Mouse (Mus musculus) c-Kit-positive CD71-positive TER-119-negative erythroid progenitor cells, embryonic 14.5 days (primary cell): ENCODE data around the gene Knstrn.

Source experiments
- DNase-seq: peaks from one replicate; pipeline ENCODE4 v3.0.0-alpha.2; 2013; ENCODE audit warnings: low read depth

Knstrn gene

DNA sequence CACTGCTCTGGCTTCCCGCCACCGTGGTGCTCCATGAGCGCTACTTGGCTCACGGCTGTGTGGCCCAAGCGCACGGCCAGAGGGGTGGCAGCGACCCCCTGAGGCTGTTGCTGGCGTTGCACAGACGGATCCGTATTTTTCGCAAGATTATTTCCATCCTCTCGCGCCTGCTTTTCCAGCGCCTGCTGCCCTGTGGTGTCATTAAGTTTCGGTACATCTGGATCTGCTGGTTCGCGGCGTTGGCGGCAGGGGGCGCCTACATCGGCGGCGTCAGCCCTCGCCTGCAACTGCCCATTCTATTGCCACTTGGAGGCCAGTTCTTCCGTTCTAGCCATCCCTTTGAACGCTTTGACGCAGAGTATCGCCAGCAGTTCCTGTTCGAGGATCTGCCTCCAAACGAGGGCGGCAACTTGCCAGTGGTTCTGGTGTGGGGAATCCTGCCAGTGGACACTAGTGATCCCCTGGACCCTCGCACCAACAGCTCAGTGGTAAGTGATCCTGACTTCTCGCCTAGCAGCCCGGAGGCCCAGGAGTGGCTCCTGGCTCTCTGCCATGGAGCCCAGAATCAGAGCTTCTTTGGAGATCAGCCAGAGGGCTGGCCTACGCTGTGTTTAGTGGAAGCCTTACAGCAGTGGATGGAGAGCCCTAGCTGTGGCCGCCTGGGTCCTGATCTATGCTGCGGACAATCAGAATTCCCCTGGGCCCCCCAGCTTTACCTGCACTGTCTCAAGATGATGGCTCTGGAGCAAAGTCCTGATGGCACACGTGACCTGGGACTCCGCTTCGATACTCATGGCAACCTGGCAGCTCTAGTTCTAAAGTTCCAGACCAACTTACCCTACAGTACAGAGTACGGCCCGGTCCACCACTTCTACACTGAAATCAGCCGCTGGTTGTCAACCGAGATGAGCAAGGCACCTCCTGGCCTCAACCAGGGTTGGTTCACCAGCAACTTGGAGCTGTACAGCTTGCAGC is 23.0 kb upstream of the Knstrn start:
- DNase-seq, result no peak

DNA sequence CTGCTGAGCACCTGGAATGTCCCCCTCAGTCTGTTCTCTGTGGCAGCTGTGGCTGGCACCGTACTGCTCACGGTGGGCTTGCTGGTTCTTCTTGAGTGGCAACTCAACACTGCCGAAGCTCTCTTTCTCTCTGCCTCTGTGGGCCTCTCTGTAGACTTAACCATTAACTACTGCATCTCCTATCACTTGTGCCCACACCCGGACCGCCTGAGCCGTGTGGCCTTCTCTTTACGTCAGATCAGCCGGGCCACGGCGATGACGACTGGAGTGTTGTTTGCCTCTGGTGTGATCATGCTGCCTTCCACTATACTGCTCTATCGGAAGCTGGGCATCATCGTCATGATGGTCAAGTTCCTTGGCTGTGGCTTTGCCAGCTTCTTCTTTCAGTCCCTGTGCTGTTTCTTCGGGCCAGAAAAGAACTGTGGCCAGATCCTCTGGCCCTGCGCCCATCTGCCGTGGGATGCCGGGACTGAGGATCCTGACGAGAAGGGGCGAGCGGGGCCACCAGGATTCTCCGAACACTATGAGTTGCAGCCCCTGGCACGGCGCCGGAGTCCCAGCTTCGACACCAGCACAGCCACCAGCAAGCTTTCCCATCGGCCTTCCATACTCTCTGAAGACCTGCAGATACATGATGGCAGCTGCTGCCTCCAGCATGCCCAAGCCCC is 22.1 kb upstream of the Knstrn start:
- no peak for DNase-seq

DNA sequence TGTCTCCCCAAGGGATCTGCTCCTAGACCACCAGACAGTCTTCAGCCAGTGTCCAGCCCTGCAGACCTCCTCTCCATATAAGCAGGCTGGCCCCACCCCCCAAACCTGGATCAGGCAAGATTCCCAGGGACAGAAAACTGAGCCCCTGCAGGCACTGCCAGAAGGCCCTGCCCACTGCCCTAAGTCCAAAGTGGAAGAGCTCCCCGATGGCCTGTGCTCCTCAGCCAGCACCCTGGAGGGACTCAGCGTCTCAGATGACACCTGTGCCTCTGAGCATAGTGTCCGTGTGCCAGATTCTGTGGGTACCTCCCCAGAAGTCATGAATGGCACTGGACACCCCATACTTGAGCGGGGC is 21.6 kb upstream of the Knstrn start:
- DNase-seq, result no peak

DNA sequence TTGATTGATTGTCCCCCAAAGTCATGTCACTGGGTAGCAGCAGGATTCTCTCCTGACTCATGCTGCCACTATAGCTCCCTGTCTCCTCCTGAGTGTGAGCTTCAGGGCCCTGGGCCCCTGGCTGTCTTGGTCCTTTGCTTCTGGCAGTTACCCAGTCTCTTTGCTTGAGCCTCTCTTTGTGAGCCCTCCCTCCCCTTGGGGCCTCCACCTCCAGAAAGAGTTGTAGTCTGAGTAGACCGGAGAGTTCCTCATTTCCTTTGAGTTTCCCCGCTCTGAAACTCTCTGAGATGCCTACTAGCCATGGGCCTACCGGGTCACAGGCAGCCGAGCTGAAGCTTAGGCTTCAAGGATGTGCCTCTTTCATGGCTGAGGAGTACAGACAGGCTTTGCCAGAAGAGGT is 20.2 kb upstream of the Knstrn start:
- DNase-seq, result no peak

DNA sequence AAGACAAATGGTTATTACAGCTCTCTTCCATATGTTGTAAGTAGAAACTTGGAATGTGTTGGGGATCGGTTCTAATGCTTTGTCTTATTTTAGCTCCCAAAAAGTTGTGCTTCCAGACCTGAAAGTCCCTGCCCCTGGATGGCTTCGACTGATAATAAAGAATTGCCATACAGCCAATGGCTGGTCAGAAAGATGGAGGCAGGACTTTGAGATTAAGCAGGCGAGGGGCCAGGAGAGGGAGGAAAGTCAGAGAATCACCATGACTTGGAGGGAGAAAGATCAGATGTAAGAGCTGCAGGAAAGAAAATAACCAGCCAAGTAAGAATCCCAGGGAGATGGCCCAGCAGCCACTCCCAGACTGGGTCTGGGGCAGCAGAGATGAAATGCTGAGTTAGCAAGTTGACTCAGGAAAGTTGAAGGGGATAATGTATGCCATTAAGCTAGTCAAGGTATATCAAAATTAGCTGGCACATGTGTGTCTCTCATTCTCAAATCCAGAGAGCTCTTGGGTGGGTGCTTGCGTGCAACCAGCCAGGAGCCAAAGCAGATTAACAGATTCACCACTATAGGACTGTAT is 11.2 kb upstream of the Knstrn start:
- DNase-seq, result no peak

DNA sequence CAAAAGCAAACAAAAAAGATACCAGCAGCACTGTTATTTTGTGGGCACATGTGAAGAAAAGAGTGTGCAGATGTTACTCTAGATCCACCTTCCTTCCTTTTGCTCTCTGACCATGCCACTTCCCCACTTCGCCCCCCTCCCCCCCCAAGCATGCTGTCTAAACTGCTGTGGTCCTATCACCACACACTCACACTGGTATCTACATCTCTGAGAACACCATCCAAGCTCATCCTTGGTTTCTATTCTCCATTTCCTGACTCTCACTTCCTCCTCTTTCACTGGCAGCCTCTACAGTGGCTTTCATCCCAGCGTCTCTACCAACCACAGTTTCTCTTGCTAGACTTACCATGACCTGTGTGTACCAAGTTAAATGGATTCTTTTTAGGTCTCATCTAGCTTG is 9.3 kb upstream of the Knstrn start:
- no peak for DNase-seq

DNA sequence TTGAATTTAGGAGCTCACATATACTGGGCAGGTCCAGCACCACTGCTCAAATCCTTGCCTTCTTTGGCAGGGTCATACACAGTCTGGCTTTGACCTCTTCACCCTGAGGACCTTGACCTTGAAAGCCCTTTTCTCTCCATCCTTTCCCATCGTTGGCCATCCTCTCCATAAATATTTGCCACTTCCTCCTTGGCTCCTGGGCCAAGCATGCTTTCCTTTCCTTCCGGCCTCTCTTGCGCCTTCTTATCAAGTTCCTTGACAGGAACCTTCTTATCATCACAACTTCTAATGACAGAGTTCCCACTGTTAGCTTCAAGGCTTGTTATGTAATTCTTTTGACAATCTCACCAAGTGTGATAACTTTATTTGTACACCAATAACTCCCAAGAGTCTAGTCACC is 8.7 kb upstream of the Knstrn start:
- DNase-seq, result no peak

DNA sequence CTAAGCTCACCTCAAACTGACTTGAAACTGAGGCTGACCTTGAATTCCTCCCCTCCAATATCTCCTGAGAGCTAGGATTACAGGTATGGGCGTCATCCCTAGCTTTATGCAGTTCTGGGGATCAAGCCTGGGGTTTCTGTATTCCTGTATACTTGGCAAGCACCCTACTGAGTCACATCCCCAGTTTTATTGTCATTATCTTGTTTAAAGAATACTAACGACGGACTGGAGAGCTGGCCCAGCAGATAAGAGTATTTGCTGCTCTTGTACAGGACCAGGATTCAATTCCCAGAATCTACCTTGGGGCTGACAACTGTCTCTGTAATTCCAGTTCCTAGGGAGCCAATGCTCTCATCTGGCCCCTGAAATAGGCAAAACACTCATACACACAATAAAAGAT is 8.0 kb upstream of the Knstrn start:
- no peak for DNase-seq

DNA sequence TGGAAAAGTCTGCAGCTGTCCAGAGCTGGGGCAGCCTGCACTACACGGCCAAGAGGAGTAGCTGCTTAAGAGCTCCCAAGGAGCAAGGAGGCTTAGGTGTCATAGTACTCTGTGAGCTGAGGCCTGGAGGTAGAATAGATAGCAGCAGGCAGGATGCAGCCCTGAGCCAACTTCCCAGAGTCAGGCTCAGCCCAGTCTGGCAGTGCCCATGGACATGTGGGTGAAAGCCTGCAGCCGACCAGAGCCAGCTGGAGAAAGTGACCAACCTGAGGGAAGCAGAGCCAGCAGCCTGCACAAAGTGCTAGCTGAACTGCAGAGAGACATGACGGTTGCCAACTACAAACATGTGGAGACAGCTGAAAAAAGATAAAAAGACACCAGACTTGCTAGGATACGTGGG is 6.9 kb upstream of the Knstrn start:
- DNase-seq, result no peak

DNA sequence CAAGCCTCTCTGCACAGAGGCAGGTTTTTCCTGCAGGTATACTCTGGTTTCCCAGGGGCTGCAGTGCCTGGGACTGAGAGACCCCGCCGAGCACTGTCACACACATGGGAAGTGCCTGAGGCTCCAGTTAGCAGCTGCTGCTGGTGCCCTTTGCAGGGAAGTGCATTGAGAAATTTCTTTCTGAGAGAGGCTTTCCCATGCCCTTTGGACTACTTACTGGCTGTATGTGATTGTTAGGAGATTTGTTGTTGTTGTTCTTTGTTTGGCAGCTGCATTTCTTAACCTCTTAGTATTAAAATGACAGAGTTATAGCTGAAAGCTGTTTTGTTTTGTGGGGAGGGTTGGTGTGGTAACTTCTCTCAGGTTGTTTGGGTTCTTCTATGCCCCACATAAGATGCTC is 2.9 kb upstream of the Knstrn start:
- DNase-seq, result no peak

DNA sequence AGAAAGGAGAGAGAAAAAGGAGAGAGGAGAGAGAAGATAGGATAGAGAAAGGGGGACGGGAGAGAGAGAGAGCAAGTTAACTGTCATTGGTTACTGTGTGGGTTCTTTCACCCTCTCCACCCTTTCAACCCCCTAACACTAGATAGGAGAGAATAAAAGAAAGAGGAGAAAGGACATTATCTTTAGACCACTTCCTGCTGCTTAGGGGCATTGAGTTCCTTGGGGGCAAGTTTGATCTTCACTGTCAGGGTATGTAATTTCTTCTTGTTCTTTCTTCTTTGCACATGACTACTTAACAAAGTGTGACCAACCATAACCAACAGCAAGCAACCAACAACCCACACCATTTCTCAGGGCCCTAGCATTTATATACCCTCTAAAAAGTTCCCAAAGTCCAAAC is 1.1 kb upstream of the Knstrn start:
- DNase-seq, result no peak

DNA sequence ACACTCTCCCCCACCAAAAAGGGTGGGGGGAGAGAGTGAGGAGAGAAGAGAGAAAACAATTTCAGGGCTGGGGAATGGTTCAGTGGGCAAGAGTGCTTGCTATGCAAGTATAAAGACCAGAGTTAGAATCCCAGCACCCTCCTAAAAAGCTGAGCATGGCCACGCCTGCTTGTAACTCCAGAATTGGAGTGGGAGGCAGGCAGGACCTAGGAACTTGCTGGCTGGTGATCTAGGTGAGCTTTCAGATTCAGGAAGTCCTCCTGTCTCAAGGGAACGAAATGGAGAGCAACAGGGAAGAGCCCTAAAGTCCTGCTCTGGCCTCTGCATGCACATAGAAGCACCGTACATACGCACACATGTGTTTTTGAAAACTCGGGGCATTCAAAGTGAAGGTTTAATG is 9.0 kb downstream of the Knstrn start:
- no peak for DNase-seq

DNA sequence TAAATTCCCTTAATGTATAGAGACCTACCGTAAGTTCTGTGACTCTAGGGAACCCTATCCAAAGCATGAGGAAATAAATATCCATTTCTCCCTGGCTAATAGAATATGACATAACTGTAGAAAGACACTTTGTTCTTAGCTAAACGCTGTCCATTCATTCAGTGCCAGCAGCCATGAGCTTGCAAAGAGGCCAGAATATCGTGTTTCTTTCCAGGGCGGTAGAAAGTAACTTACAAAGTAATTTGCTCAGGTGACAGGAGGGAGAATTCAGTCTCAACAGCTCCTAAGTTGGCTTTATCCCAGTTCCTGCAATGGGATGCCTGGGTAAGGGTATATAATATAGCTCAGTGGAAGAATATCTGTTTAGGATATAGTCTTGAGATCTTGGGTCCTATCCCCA is 10.6 kb downstream of the Knstrn start:
- DNase-seq, result no peak

DNA sequence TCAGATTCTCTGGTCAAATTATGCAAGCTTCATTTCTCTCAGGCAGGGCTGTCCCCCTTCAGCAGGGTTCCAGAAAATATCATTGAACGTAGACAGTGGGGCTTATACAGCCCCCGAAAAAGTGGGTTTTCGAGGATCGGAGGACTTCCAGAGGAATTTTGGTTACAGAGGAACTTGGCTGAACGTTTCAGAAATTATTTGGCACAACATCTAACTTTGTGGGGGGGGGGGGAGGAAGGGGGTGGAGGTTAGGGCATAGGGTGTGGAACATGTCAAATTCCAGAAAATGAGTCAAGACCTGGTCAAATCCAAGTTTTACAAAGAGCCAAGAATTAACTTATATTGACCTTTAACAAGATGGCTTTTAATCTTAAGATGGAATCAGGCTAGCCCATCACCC is 15.3 kb downstream of the Knstrn start:
- DNase-seq, result no peak

DNA sequence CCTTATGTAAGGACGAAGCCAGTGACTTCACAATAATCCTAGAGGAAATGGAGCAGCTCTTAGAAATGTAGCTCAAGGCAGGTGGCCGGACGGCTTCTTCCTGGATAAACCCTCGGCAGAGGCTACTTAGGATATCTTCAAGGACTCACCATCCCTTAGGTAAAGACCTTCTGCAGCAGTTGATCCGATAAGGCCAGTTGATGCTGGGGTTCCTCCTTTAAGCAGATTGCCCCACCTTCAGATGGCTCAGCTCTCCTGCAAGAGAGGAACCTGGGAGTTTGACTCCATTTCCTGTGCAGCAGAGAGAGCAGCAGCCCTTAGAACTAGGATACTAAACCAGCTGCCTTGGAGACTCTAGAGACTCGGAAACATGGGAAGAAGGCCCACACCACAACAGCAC is 20.3 kb downstream of the Knstrn start:
- no peak for DNase-seq

DNA sequence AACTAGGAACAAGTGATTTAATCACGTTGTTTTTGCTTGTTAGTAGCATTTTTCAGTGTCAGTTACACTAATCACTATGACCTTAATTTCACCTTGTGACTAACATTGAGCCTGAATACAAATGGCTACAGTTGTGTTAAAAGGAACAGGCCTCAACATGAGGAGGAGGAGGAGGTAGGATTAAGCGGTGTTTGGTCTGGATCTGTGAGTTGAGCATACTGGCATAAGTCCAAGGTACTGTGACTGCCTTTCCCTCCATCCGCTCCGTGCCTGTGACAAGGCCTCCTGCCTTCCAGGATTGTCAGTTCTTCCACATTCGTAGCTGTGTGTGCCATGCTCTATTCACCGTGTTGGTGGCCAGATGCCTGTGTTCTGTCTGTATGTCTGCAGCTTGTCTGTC is 21.3 kb downstream of the Knstrn start:
- no peak for DNase-seq

DNA sequence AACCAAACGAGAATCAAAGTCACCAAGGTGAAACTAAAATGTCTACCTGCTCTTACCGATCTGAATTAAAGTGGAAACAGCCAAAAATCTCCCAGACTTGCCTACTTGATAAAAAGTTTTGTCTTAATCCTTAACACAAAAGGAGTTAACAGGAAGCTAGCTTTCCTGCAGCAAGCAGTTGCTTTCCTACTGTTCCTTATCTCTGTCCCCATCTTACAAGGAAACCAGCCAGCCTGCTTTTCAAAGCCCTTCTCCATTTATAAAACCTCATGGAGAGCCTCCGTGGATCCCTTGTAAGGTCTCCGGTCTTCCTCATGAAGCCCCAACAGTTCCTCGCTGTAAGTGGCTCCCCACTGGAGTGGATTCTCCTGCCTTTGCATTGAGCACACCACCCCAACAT is 24.5 kb downstream of the Knstrn start:
- DNase-seq, result no peak

DNA sequence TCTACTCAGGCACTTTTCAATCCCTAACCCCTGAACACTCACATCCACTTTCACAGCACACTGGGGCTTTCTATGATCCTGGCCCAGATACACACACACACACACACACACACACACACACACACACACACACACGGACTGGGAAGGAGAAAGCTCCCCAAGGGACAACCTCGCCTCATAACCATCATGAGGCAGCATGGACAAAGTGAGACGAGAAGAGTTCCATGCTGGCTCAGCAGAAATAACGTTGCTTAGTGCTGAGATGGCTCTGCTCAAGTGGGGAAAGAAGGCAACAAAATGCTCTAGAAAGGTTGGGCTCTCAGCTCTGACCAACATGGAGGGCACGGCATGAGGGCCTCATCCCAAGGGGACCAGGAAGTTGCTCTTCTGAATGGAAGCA is 27.4 kb downstream of the Knstrn start:
- no peak for DNase-seq

DNA sequence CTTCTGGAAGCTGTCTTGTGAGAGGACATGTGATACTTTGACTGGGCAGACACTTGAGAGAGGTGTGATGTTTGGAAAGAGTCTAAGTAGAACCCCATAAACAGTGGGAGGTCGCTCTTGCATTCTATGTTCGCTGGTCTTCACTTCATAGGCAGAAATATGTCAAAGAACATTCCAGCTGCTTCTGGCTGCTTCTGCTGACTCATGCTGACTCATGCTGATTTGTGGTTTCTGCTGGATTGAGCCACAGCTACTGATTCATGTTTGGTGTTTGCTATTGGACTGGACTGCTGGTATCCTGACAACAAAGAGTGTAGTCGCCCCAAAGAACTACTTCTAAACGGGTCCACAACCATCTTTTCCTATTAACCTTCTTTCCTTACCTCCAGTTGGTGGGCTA is 28.0 kb downstream of the Knstrn start:
- no peak for DNase-seq

DNA sequence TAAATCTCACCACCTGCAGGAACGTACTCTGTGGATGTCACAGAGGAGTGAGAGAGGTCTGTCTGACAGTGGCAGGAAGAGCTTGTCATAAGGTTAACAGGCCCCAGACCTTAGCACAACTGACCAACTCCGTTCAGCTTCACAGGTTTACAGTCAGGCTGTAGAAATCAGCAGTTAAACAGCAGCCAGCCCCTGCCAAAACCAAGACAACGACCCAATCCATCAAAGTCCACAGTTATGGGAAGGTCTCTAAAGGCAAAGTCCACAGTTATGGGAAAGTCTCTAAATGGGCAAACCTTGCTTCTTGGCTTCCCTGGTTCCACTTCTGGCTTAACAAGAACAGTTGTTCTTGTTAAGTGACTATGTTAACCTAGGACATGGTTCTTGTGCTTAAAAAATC is 30.6 kb downstream of the Knstrn start:
- DNase-seq, result no peak

DNA sequence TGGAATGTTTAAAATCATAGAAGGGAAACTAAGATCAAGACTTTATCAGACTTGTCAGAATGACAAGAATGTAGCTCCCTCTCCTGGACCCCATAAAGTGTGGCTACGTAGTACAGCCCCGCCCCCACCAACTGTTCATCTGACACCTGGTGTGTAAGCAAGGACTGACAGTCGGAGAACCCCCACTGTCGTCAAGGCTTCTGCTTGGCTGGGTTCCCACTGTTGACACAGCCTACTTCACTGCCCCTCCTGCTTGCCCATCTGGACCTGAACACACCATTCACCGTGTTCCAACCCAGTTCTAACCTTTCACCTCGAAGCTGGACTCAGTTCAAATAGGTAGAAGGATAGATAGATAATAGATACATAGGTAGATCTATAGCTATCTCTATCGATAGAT is 32.4 kb downstream of the Knstrn start:
- no peak for DNase-seq

DNA sequence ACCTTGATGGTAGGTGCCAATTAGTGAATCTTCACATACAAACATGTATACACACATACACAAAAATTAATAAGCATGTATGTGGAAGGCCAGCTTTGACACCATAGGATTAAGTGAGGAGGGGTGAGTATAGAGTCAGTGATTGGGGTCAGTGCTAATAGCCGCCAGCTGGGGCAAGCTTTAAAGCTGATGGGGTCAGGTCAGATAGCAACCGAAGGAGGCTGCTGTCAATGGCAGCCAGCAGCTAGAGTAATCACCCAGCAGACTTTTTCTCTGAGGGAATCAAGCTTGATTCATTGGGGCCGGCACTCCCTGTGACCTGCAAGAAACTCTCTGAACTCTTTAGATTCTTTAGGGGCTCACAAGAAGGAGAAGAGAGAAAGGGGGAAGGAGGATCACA is 38.0 kb downstream of the Knstrn start:
- no peak for DNase-seq
